Mouse (Mus musculus) embryonic facial prominence, embryonic 15.5 days (tissue): ENCODE results near the gene Wbp2. TPM values are rescaled to one million over a fixed set of nuclear protein-coding genes. Genes with fewer than 3 reads are reported as not detected.

Experiments used
- ATAC-seq: fragments of 200-750 bp; cut with Nextera tagmentation; 2 replicates; pipeline ENCODE4 v1.8.0; 2017; ENCODE audit warnings: low read depth, moderate TSS enrichment; ENCODE audit not compliant: insufficient number of reproducible peaks, low FRiP score, low TSS enrichment
- H3K27ac ChIP-seq: fragments of 300-500 bp; sonication (generic); replicated peaks from 2 replicates; pipeline ENCODE4 v1.5.1; 2015; ENCODE audit warnings: mild to moderate bottlenecking, inconsistent platforms
- H3K27me3 ChIP-seq: fragments of 300-500 bp; sonication (generic); 2 replicates; pipeline ENCODE4 v1.6.1; 2015; ENCODE audit warnings: inconsistent platforms
- H3K36me3 ChIP-seq: fragments of 300-500 bp; sonication (generic); 2 replicates; pipeline ENCODE4 v1.6.1; 2015; ENCODE audit warnings: mild to moderate bottlenecking, inconsistent platforms
- H3K4me1 ChIP-seq: fragments of 300-500 bp; sonication (generic); 2 replicates; pipeline ENCODE4 v1.6.1; 2015; ENCODE audit warnings: inconsistent platforms
- H3K4me2 ChIP-seq: fragments of 300-500 bp; sonication (generic); replicated peaks from 2 replicates; pipeline ENCODE4 v1.6.1; 2015; ENCODE audit warnings: mild to moderate bottlenecking, inconsistent platforms
- H3K4me3 ChIP-seq: fragments of 300-500 bp; sonication (generic); replicated peaks from 2 replicates; pipeline ENCODE4 v1.5.1; 2015; ENCODE audit warnings: mild to moderate bottlenecking, inconsistent platforms
- H3K9ac ChIP-seq: fragments of 300-500 bp; sonication (generic); 2 replicates; pipeline ENCODE4 v1.6.1; 2015; ENCODE audit warnings: inconsistent platforms
- H3K9me3 ChIP-seq: fragments of 300-500 bp; sonication (generic); replicated peaks from 2 replicates; pipeline ENCODE4 v1.6.1; 2016; ENCODE audit warnings: inconsistent platforms
- WGBS: fragments of 180-500 bp; shearing (Covaris S2); methylation state at CpG from one replicate; pipeline ENCODE4 v1.1.7; 2015; 5-methylcytosine and 5-hydroxymethylcytosine counted together
- polyA plus RNA-seq: library from polyadenylated mRNA; unstranded; fragments of >200 nt; fragmentation: Nextera tagmentation; extraction: Ambion mirVana; gene quantifications from 2 replicates; pipeline ENCODE4 v1.2.1, GENCODE M21; 2015

The Wbp2 gene
- polyA plus RNA-seq, 1 experiment from 2014 or later = 90.8 TPM

GRCm38 (mm10) chr11:116042372-116043138 lies 44.2 kb downstream of the Wbp2 start:
- H3K9ac ChIP-seq = no peak overlapping the region
- H3K27ac ChIP-seq = no peak overlapping the region
- H3K4me2 ChIP-seq = no peak overlapping the region
- peaks cover 64% of the 10 kb centered on the region for H3K36me3 ChIP-seq
- no peaks in the 10 kb centered on the region for H3K27me3 ChIP-seq
- ATAC-seq = no peak
- no peak overlapping the region for H3K4me3 ChIP-seq
- WGBS = 75% methylated on average over 5 of the region's 5 CpGs
- no peaks in the 10 kb centered on the region for H3K4me1 ChIP-seq
- no peaks in the 10 kb centered on the region for H3K9me3 ChIP-seq

GRCm38 (mm10) chr11:116041833-116042232 lies 45.0 kb downstream of the Wbp2 start:
- Histone ChIP-seq H3K27ac (no peak overlapping the region), H3K4me2 (no peak overlapping the region), H3K36me3 (peaks cover 57% of the 10 kb centered on the region), H3K9ac (no peak overlapping the region), H3K4me1 (no peaks in the 10 kb centered on the region), H3K4me3 (no peak overlapping the region), H3K9me3 (no peaks in the 10 kb centered on the region), H3K27me3 (no peaks in the 10 kb centered on the region)
- WGBS = 95% methylated on average over 2 of the region's 2 CpGs
- ATAC-seq = no peak

GRCm38 (mm10) chr11:116040593-116040992 lies 46.2 kb downstream of the Wbp2 start:
- Histone ChIP-seq H3K9me3 (no peaks in the 10 kb centered on the region), H3K27ac (no peak overlapping the region), H3K4me3 (no peak overlapping the region), H3K36me3 (peaks cover 49% of the 10 kb centered on the region), H3K4me2 (no peak overlapping the region), H3K27me3 (no peaks in the 10 kb centered on the region), H3K4me1 (no peaks in the 10 kb centered on the region), H3K9ac (no peak overlapping the region)
- ATAC-seq = no peak
- 77% methylated on average over 6 of the region's 6 CpGs for WGBS

GRCm38 (mm10) chr11:116037826-116038225 lies 49.0 kb downstream of the Wbp2 start:
- Histone ChIP-seq H3K4me1 (0 out of 2 replicates have a peak, but pooled peaks cover under 1% of the 10 kb centered on the region), H3K27ac (no peak overlapping the region), H3K36me3 (peaks cover 45% of the 10 kb centered on the region), H3K4me3 (no peak overlapping the region), H3K9me3 (no peaks in the 10 kb centered on the region), H3K27me3 (no peaks in the 10 kb centered on the region), H3K4me2 (no peak overlapping the region), H3K9ac (no peak overlapping the region)
- no peak for ATAC-seq
- 88% methylated on average over 9 of the region's 9 CpGs for WGBS

DNA sequence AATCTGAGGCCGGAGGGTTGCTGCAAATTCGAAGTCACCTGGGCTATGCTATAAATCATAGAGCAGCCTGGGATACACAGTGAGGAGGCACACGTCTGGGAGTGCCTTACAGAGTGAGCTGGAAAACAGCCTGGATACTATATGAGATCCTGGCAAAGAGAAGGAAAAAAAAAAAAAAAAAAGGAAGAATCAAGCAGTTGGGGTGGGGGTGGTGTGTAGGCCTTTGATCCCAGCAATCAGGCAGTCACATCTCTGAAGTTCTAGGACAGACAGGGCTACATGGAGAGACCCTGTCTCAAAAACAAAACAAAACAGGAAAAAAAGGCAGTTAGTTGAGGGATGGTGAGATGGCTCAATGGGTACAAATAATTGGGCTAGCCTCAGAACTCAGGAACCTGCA lies 50.1 kb downstream of the Wbp2 start:
- H3K4me1 ChIP-seq = peaks cover 9% of the 10 kb centered on the region

DNA sequence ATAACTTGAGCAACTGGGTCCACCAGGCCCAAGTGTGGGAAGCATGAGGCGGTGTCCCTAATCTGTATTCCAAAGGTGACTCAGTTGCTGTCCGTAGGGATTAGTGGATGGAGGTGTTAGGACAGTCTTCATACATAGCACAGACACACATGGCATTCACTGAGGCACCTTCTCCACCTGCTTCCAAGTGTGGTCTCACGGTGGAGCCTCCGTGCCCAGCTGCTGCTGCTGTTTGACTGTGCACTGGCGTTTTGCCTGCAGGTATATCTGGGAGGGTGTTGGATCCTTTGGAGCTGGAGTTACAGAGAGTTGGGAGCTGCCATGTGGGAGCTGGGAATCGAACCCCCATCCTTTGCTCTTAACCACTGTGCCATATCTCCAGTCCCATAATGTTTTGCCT lies 52.2 kb downstream of the Wbp2 start:
- no peak overlapping the region for H3K4me3 ChIP-seq
- H3K9me3 ChIP-seq = no peaks in the 10 kb centered on the region
- no peak for ATAC-seq
- peaks cover 15% of the 10 kb centered on the region for H3K4me1 ChIP-seq
- H3K9ac ChIP-seq = no peak overlapping the region
- no peaks in the 10 kb centered on the region for H3K27me3 ChIP-seq
- WGBS = 95% methylated on average over 6 of the region's 6 CpGs
- H3K4me2 ChIP-seq = no peak overlapping the region
- peaks cover 25% of the 10 kb centered on the region for H3K36me3 ChIP-seq
- no peak overlapping the region for H3K27ac ChIP-seq

More for the DNA sequence above, 50.1 kb downstream of the Wbp2 start:
- ATAC-seq = no peak
- Histone ChIP-seq H3K27ac (no peak overlapping the region), H3K9ac (no peak overlapping the region), H3K9me3 (no peaks in the 10 kb centered on the region), H3K27me3 (no peaks in the 10 kb centered on the region), H3K4me2 (no peak overlapping the region), H3K36me3 (peaks cover 40% of the 10 kb centered on the region), H3K4me3 (no peak overlapping the region)
- WGBS = 79% methylated on average over 3 of the region's 3 CpGs

- Histone ChIP-seq H3K27ac (peak overlapping the region; percentile 100), H3K9ac (peak overlapping the region; percentile 92), H3K4me3 (peak overlapping the region; percentile 81), H3K4me1 (peaks cover 15% of the 10 kb centered on the region), H3K4me2 (peak overlapping the region; percentile 79), H3K27me3 (no peaks in the 10 kb centered on the region), H3K9me3 (no peaks in the 10 kb centered on the region), H3K36me3 (peaks cover 7% of the 10 kb centered on the region; the same call in 1 of the 2 replicates)
- WGBS = 24% methylated on average over 14 of the region's 14 CpGs
- no peak for ATAC-seq
These were observed 55.6 kb downstream of the Wbp2 start for GRCm38 (mm10) chr11:116030898-116031845.

GRCm38 (mm10) chr11:116030088-116030897 lies 56.5 kb downstream of the Wbp2 start, which contains the start of gene Unk:
Gene Unk, plus strand, starts transcription at chr11:116030322.
- Histone ChIP-seq H3K27ac (peak within 1 kb of the TSS; percentile 100), H3K36me3 (peaks cover 7% of the 10 kb centered on the region; the same call in 1 of the 2 replicates), H3K4me3 (peak within 1 kb of the TSS; percentile 81), H3K27me3 (no peaks in the 10 kb centered on the region), H3K9ac (peak within 1 kb of the TSS; percentile 92), H3K9me3 (no peaks in the 10 kb centered on the region), H3K4me1 (peaks cover 15% of the 10 kb centered on the region), H3K4me2 (peak within 1 kb of the TSS; percentile 79)
- under 1% methylated on average over 66 of the region's 67 CpGs for WGBS
- peak; percentile 94 for ATAC-seq

- Histone ChIP-seq H3K27me3 (no peaks in the 10 kb centered on the region), H3K36me3 (no peaks in the 10 kb centered on the region), H3K4me2 (peak overlapping the region; percentile 68), H3K4me3 (peak overlapping the region; percentile 81), H3K27ac (peak overlapping the region; percentile 100), H3K9me3 (no peaks in the 10 kb centered on the region), H3K4me1 (peaks cover 18% of the 10 kb centered on the region), H3K9ac (peak overlapping the region; percentile 39; the same call in 1 of the 2 replicates)
- WGBS = 84% methylated on average over 6 of the region's 6 CpGs
- no peak for ATAC-seq
These were observed 57.5 kb downstream of the Wbp2 start for GRCm38 (mm10) chr11:116029086-116029865.
